Mouse (Mus musculus): ENCODE data around the gene Pls1. TPM values are rescaled to one million over a fixed set of nuclear protein-coding genes. Genes with fewer than 3 reads are reported as not detected.

The Pls1 gene
- total and polyA plus RNA-seq, 3 experiments, result 0.16 TPM; not detected in 2

DNA sequence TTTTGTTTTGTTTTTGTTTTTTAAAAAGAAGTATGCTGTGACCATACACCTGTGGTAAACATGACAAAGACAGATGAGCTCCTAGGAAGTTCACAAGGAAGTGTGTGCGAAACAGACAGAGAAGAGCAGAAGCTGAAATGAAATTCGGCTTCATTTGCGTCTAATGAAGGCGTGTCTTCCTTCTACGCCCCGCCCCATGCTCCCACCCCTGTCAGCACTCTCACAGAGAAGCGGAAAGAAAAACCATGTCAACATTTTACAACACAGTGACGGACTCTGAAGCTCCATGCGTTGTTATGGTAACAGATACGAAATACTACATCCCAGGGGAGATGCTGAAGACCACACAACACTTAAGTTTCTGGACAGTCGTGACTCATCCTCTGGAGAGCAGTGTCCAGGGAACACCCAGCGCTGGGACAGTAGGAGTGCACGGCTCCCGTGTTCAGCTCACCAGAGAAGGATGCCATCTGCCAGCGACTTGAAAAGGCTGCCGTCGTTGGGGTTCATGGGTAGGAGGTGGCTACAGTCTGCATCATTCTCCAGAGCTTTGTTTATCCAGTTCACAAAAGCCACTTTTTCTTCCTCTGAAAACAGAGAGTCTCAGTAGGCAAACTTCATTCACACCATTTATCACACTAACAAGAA is 61.3 kb downstream of the Pls1 start:
- ATAC-seq (ENCODE audit: extremely low read depth, insufficient number of reproducible peaks, low FRiP score, poor library complexity, severe bottlenecking) (no peak), DNase-seq (ENCODE audit: low spot score) (no peak)
- no peak overlapping the region for H3K4me3 ChIP-seq (ENCODE audit: low read depth, low read length)
- 0 out of 2 replicates have a peak, but pooled peaks cover 2% of the 10 kb centered on the region for H3K4me1 ChIP-seq (ENCODE audit: insufficient read depth, low read depth, low read length)
- H3K27me3 ChIP-seq (ENCODE audit: insufficient read depth, low read length), result peaks cover 4% of the 10 kb centered on the region; the same call in 1 of the 2 replicates
- no peaks in the 10 kb centered on the region for H3K9me3 ChIP-seq (replicated peaks)
- no peak for TF ChIP-seq TAL1 (conservative IDR thresholded peaks at IDR 0.05; ENCODE audit: low read depth, low read length)
- TF ChIP-seq CTCF (IDR thresholded peaks at IDR 0.05; ENCODE audit: low read depth, low read length), result no peak
- TF ChIP-seq POLR2AphosphoS5 (IDR thresholded peaks at IDR 0.05; ENCODE audit: insufficient replicate concordance, low read depth, low read length), result no peak
- no peak for TF ChIP-seq GATA1 (IDR thresholded peaks at IDR 0.05; ENCODE audit: borderline replicate concordance, low read length)
- TF ChIP-seq GATA2 (IDR thresholded peaks at IDR 0.05; ENCODE audit: borderline replicate concordance, low read depth, low read length), result no peak
- no peaks in the 10 kb centered on the region for H3K36me3 ChIP-seq (replicated peaks)

DNA sequence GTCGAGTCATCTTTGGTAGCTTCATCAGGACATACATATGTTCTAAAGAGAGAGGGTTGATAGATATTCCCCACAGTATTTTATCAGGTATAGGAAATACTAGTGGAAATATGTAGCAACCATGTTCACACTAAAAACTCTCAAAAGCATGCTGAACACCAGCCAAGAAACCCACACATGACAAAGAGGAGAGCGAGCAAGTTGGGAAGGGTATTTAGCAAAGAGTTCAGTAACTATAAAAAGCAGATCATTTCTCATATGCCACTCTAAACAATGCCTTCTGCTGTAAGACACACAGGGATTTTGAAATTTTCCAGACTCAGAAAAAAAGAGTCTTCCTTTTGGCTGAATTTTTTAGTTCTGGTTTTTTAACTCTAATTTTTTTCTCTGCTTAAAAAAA is 73.4 kb downstream of the Pls1 start:
- H3K4me1 ChIP-seq (ENCODE audit: insufficient read depth, low read depth, low read length), result no peaks in the 10 kb centered on the region
- no peaks in the 10 kb centered on the region for H3K27me3 ChIP-seq (ENCODE audit: insufficient read depth, low read length)
- TF ChIP-seq TAL1 (conservative IDR thresholded peaks at IDR 0.05; ENCODE audit: low read depth, low read length) (no peak), POLR2AphosphoS5 (IDR thresholded peaks at IDR 0.05; ENCODE audit: insufficient replicate concordance, low read depth, low read length) (no peak), GATA2 (IDR thresholded peaks at IDR 0.05; ENCODE audit: borderline replicate concordance, low read depth, low read length) (no peak), GATA1 (IDR thresholded peaks at IDR 0.05; ENCODE audit: borderline replicate concordance, low read length) (no peak), CTCF (IDR thresholded peaks at IDR 0.05; ENCODE audit: low read depth, low read length) (no peak)
- H3K9me3 ChIP-seq (replicated peaks), result no peaks in the 10 kb centered on the region
- H3K36me3 ChIP-seq (replicated peaks), result no peaks in the 10 kb centered on the region
- DNase-seq (ENCODE audit: low spot score) (no peak), ATAC-seq (ENCODE audit: extremely low read depth, insufficient number of reproducible peaks, low FRiP score, poor library complexity, severe bottlenecking) (no peak)
- no peak overlapping the region for H3K4me3 ChIP-seq (ENCODE audit: low read depth, low read length)

DNA sequence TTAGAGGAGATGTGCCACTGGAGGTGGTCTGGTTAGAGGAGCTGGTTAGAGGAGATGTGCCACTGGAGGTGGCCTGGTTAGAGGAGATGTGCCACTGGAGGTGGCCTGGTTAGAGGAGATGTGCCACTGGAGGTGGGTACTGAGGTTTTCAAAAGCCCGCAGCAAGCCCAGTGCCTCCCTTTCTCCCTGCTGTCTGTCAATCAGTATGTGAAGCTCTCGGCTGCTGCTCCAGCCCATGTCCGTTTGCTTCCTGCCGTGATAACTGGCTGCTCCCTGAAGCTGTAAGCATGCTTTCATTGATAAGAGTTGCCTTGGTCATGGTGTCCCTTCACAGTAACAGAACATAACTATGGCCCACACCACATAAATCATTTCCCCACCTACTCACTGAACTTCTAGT is 81.9 kb downstream of the Pls1 start:
- H3K9me3 ChIP-seq (replicated peaks), result no peaks in the 10 kb centered on the region
- no peak for ATAC-seq (ENCODE audit: extremely low read depth, insufficient number of reproducible peaks, low FRiP score, poor library complexity, severe bottlenecking)
- no peak overlapping the region for H3K4me3 ChIP-seq (ENCODE audit: low read depth, low read length)
- no peak for DNase-seq (ENCODE audit: low spot score)
- no peak for TF ChIP-seq GATA1 (IDR thresholded peaks at IDR 0.05; ENCODE audit: borderline replicate concordance, low read length)
- TF ChIP-seq POLR2AphosphoS5 (IDR thresholded peaks at IDR 0.05; ENCODE audit: insufficient replicate concordance, low read depth, low read length), result no peak
- TF ChIP-seq TAL1 (conservative IDR thresholded peaks at IDR 0.05; ENCODE audit: low read depth, low read length), result no peak
- no peak for TF ChIP-seq CTCF (IDR thresholded peaks at IDR 0.05; ENCODE audit: low read depth, low read length)
- TF ChIP-seq GATA2 (IDR thresholded peaks at IDR 0.05; ENCODE audit: borderline replicate concordance, low read depth, low read length), result no peak
- H3K4me1 ChIP-seq (ENCODE audit: insufficient read depth, low read depth, low read length), result no peaks in the 10 kb centered on the region
- H3K27me3 ChIP-seq (ENCODE audit: insufficient read depth, low read length), result no peaks in the 10 kb centered on the region
- H3K36me3 ChIP-seq (replicated peaks), result no peaks in the 10 kb centered on the region

DNA sequence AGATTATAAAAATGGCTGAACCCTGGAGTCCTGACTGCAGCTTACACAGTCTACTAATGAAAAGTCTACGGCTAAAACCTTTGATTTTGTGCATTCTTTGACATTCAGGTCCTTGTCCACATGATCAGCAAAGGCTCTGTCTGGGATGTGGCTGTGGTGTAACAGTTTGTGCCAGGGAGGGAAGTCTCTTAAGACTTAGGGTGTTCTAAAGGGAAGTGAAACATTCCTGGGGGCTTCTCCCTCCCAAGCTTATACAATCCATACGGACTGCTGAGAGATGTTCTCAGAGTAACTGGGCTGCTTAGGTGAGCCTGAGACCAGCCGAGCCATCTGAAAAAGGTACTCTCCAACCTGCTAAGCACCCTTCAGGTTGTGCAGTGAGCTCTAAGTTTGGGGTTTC is 82.9 kb downstream of the Pls1 start:
- Histone ChIP-seq H3K36me3 (replicated peaks) (no peaks in the 10 kb centered on the region), H3K27me3 (ENCODE audit: insufficient read depth, low read length) (no peaks in the 10 kb centered on the region), H3K9me3 (replicated peaks) (no peaks in the 10 kb centered on the region), H3K4me1 (ENCODE audit: insufficient read depth, low read depth, low read length) (no peaks in the 10 kb centered on the region), H3K4me3 (ENCODE audit: low read depth, low read length) (no peak overlapping the region)
- ATAC-seq (ENCODE audit: extremely low read depth, insufficient number of reproducible peaks, low FRiP score, poor library complexity, severe bottlenecking) (no peak), DNase-seq (ENCODE audit: low spot score) (no peak)
- TF ChIP-seq POLR2AphosphoS5 (IDR thresholded peaks at IDR 0.05; ENCODE audit: insufficient replicate concordance, low read depth, low read length), result no peak

DNA sequence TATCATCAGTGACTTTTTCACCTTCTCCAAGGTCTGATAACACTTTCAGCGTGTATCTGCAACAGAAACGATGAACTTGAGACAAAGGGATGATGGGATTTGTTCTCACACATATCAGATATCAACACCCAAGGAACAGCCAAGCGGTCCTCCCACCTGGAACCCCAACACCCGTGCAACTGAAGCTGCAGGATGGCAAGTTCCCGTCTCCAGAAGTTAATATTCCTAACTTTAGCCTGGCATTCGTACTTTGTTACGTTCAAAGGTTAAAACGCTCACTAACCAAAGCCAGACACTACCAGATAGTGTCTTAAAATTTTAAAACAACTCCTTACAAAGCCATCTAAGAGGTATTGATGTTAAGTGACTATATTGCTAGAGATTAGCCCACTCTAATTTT is 83.7 kb downstream of the Pls1 start:
- DNase-seq (ENCODE audit: low spot score) (no peak), ATAC-seq (ENCODE audit: extremely low read depth, insufficient number of reproducible peaks, low FRiP score, poor library complexity, severe bottlenecking) (no peak)
- H3K4me3 ChIP-seq (ENCODE audit: low read depth, low read length), result no peak overlapping the region
- no peaks in the 10 kb centered on the region for H3K27me3 ChIP-seq (ENCODE audit: insufficient read depth, low read length)
- TF ChIP-seq GATA1 (IDR thresholded peaks at IDR 0.05; ENCODE audit: borderline replicate concordance, low read length) (no peak), CTCF (IDR thresholded peaks at IDR 0.05; ENCODE audit: low read depth, low read length) (no peak), TAL1 (conservative IDR thresholded peaks at IDR 0.05; ENCODE audit: low read depth, low read length) (no peak), POLR2AphosphoS5 (IDR thresholded peaks at IDR 0.05; ENCODE audit: insufficient replicate concordance, low read depth, low read length) (no peak), GATA2 (IDR thresholded peaks at IDR 0.05; ENCODE audit: borderline replicate concordance, low read depth, low read length) (no peak)
- no peaks in the 10 kb centered on the region for H3K9me3 ChIP-seq (replicated peaks)
- H3K36me3 ChIP-seq (replicated peaks), result no peaks in the 10 kb centered on the region
- no peaks in the 10 kb centered on the region for H3K4me1 ChIP-seq (ENCODE audit: insufficient read depth, low read depth, low read length)

DNA sequence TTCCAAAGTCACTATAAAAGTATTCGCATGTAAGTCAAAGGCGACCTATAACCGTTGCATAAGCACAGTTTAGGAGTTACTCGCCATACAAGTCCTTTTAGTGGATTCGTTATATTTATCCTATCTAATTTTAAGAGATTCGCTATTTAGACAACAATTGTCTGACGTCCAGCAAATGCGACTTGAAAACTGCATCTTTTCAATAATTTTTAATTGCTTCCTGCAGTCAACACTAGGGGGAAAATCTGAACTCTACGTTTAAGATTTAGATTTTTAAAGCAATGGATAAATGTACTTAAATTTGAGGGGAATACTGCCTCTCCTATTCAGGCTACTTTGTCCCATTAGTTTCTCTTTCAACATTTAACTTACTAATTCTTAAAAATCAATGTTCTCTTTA is 94.4 kb downstream of the Pls1 start:
- peaks cover 11% of the 10 kb centered on the region; the same call in 1 of the 2 replicates for H3K9me3 ChIP-seq (replicated peaks)
- ATAC-seq (ENCODE audit: extremely low read depth, insufficient number of reproducible peaks, low FRiP score, poor library complexity, severe bottlenecking), result no peak
- no peak for TF ChIP-seq POLR2AphosphoS5 (IDR thresholded peaks at IDR 0.05; ENCODE audit: insufficient replicate concordance, low read depth, low read length)
- TF ChIP-seq CTCF (IDR thresholded peaks at IDR 0.05; ENCODE audit: low read depth, low read length), result no peak
- no peak for TF ChIP-seq GATA2 (IDR thresholded peaks at IDR 0.05; ENCODE audit: borderline replicate concordance, low read depth, low read length)
- no peak for TF ChIP-seq GATA1 (IDR thresholded peaks at IDR 0.05; ENCODE audit: borderline replicate concordance, low read length)
- TF ChIP-seq TAL1 (conservative IDR thresholded peaks at IDR 0.05; ENCODE audit: low read depth, low read length), result no peak
- H3K4me1 ChIP-seq (ENCODE audit: insufficient read depth, low read depth, low read length), result no peaks in the 10 kb centered on the region
- DNase-seq (ENCODE audit: low spot score), result no peak
- H3K27me3 ChIP-seq (ENCODE audit: insufficient read depth, low read length), result no peaks in the 10 kb centered on the region
- H3K36me3 ChIP-seq (replicated peaks), result no peaks in the 10 kb centered on the region
- no peak overlapping the region for H3K4me3 ChIP-seq (ENCODE audit: low read depth, low read length)
